Mouse (Mus musculus) embryonic facial prominence, embryonic 10.5 days (tissue): ENCODE data around the gene Padi1. TPM values are rescaled to one million over a fixed set of nuclear protein-coding genes. Genes with fewer than 3 reads are reported as not detected.
A peak's percentile ranks its signal among the peaks of the same experiment; 100 is the strongest.

Experiments
- DNase-seq: peaks from one replicate; pipeline ENCODE4 v3.0.0-alpha.2; 2017; ENCODE audit warnings: low spot score
- H3K27ac ChIP-seq: fragments of 300-500 bp; sonication (generic); replicated peaks from 2 replicates; pipeline ENCODE4 v1.5.1; 2016; ENCODE audit warnings: mild to moderate bottlenecking
- H3K27me3 ChIP-seq: fragments of 300-500 bp; sonication (generic); replicated peaks from 2 replicates; pipeline ENCODE4 v1.6.1; 2016; ENCODE audit warnings: low read depth, mild to moderate bottlenecking; ENCODE audit not compliant: poor library complexity, severe bottlenecking
- H3K36me3 ChIP-seq: fragments of 300-500 bp; sonication (generic); replicated peaks from 2 replicates; pipeline ENCODE4 v1.6.1; 2016; ENCODE audit warnings: mild to moderate bottlenecking, moderate library complexity
- H3K4me1 ChIP-seq: fragments of 300-500 bp; sonication (generic); 2 replicates; pipeline ENCODE4 v1.6.1; 2016
- H3K4me3 ChIP-seq: fragments of 300-500 bp; sonication (generic); 2 replicates; pipeline ENCODE4 v1.5.1; 2016; ENCODE audit warnings: mild to moderate bottlenecking, moderate library complexity
- H3K9me3 ChIP-seq: fragments of 300-500 bp; sonication (generic); 2 replicates; pipeline ENCODE4 v1.6.1; 2016; ENCODE audit warnings: mild to moderate bottlenecking
- WGBS: fragments of 180-500 bp; shearing (Covaris S2); methylation state at CpG from one replicate; pipeline ENCODE4 v1.1.7; 2016; 5-methylcytosine and 5-hydroxymethylcytosine counted together
- polyA plus RNA-seq: library from polyadenylated mRNA; unstranded; fragments of >200 nt; fragmentation: Nextera tagmentation; extraction: Ambion mirVana; gene quantifications from 2 replicates; pipeline ENCODE4 v1.2.1, GENCODE M21; 2016

Padi1 gene
- polyA plus RNA-seq, 1 experiment from 2014 or later = 0.22 TPM

GRCm38 (mm10) chr4:140774893-140775292 is 70.7 kb downstream of the Padi1 start:
- no peak for DNase-seq
- H3K27me3 ChIP-seq = no peaks in the 10 kb centered on the region; the same call in 1 of the 2 replicates
- H3K4me3 ChIP-seq = no peak overlapping the region
- H3K27ac ChIP-seq = no peak overlapping the region
- peaks cover 20% of the 10 kb centered on the region for H3K4me1 ChIP-seq
- 88% methylated on average over 9 of the region's 9 CpGs for WGBS
- no peaks in the 10 kb centered on the region for H3K36me3 ChIP-seq
- no peaks in the 10 kb centered on the region for H3K9me3 ChIP-seq

DNA sequence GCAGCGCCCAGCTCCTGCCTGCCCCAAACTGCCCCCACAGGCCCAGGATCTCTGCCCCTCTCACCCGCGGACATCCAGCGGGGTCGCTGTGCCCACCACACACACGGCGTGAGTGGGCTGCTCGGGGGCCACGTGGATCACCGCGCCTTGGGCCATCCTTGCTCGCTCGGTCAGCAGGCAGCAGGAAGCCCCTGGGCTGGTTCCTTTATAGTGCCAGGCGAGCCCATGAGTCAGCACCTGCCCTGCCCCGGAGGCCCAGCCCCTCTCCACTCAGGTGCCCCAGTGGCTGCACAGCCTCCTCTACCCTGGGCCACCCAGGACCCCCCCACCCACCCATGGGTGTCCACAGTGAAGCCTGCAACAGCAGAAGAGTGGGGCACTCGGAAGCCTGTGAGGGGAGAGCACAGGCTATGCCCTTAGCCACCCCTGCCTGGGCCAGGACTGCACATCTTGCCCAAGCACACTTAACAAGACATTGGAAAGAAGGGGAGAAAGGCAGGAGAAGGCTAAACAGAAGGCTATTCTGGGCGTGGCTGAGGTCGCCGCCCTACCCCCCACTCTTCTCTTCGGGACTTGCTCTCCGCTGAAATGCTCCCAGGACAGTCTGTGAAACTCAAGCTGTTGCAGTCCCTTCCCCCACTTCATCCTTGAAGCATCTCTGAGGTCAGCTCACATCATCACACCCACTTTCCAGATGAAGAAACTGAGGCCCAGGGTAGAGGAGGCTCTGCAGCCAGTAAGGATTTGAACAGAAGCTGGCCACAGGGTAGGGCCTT is 71.4 kb downstream of the Padi1 start, which contains the start of gene Padi4:
TSS of gene Padi4 (minus strand) at position 212 of the 776 bp plus-strand sequence.
- H3K4me3 ChIP-seq = no peak within 1 kb of the TSS
- DNase-seq = no peak
- peaks cover 15% of the 10 kb centered on the region for H3K4me1 ChIP-seq
- no peaks in the 10 kb centered on the region for H3K36me3 ChIP-seq
- WGBS = 87% methylated on average over 21 of the region's 21 CpGs
- H3K27ac ChIP-seq = peak within 1 kb of the TSS; percentile 48
- no peaks in the 10 kb centered on the region for H3K9me3 ChIP-seq
- no peaks in the 10 kb centered on the region; the same call in 1 of the 2 replicates for H3K27me3 ChIP-seq

- Histone ChIP-seq H3K27me3 (no peaks in the 10 kb centered on the region; the same call in 1 of the 2 replicates), H3K9me3 (no peaks in the 10 kb centered on the region), H3K27ac (no peak overlapping the region), H3K4me1 (peaks cover 15% of the 10 kb centered on the region), H3K4me3 (no peak overlapping the region), H3K36me3 (no peaks in the 10 kb centered on the region)
- DNase-seq = no peak
- WGBS = 33% methylated on average over 4 of the region's 4 CpGs
These were observed 74.5 kb downstream of the Padi1 start for GRCm38 (mm10) chr4:140771091-140771490.

DNA sequence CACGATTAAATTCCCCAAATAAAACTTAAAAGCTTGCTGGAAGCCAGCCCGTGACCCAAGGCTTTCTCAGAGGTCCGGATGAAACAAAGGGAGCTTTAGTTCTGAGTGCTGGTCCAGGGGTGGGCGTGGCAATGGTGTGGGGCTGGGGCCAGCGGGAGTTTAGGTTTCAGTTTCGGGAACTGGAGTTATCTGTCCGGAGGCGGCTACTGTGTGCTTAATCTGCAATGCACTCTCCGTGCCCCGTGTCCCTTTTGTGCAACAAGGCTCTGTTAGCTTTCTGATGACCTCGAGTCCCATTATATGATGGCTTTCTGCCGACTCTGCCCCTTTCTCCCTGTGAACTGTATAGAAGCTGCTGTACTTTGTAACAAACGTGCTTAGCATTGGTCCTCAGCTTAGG is 75.1 kb downstream of the Padi1 start:
- Histone ChIP-seq H3K27ac (peak overlapping the region; percentile 2; the same call in 1 of the 2 replicates), H3K4me1 (peaks cover 15% of the 10 kb centered on the region), H3K36me3 (no peaks in the 10 kb centered on the region), H3K4me3 (peak overlapping the region; percentile 39), H3K9me3 (no peaks in the 10 kb centered on the region), H3K27me3 (no peaks in the 10 kb centered on the region; the same call in 1 of the 2 replicates)
- DNase-seq = peak; percentile 69
- 7% methylated on average over 13 of the region's 13 CpGs for WGBS

- no peaks in the 10 kb centered on the region; the same call in 1 of the 2 replicates for H3K27me3 ChIP-seq
- H3K27ac ChIP-seq = no peak overlapping the region
- DNase-seq = no peak
- peaks cover 11% of the 10 kb centered on the region for H3K4me1 ChIP-seq
- no peak overlapping the region for H3K4me3 ChIP-seq
- 88% methylated on average over 5 of the region's 5 CpGs for WGBS
- H3K36me3 ChIP-seq = no peaks in the 10 kb centered on the region
- H3K9me3 ChIP-seq = no peaks in the 10 kb centered on the region
These were observed 76.6 kb downstream of the Padi1 start for GRCm38 (mm10) chr4:140768973-140769372.

GRCm38 (mm10) chr4:140765936-140766335 is 79.6 kb downstream of the Padi1 start:
- Histone ChIP-seq H3K4me3 (no peak overlapping the region), H3K27ac (no peak overlapping the region), H3K36me3 (no peaks in the 10 kb centered on the region), H3K4me1 (peaks cover 7% of the 10 kb centered on the region), H3K9me3 (no peaks in the 10 kb centered on the region), H3K27me3 (no peaks in the 10 kb centered on the region)
- no peak for DNase-seq
- WGBS = 86% methylated on average over 3 of the region's 3 CpGs

- no peaks in the 10 kb centered on the region for H3K36me3 ChIP-seq
- H3K4me1 ChIP-seq = peaks cover 7% of the 10 kb centered on the region
- H3K4me3 ChIP-seq = no peak overlapping the region
- H3K27ac ChIP-seq = no peak overlapping the region
- peak; percentile 79 for DNase-seq
- no peaks in the 10 kb centered on the region for H3K9me3 ChIP-seq
- 11% methylated on average over 9 of the region's 9 CpGs for WGBS
- 0 out of 2 replicates have a peak, but pooled peaks cover 8% of the 10 kb centered on the region for H3K27me3 ChIP-seq
These were observed 82.4 kb downstream of the Padi1 start for GRCm38 (mm10) chr4:140763158-140763557.

Other genes with a start within 250 kb of the Padi1 start
- 17.9 and 18.2 TPM in 2 replicates for gene Arhgef10l, start 179.8 kb downstream of the Padi1 start, polyA plus RNA-seq
- 54.4 and 59.8 TPM in 2 replicates for gene Rcc2, start 145.2 kb downstream of the Padi1 start, polyA plus RNA-seq
- not detected in 2 replicates for gene Padi6, start 103.1 kb downstream of the Padi1 start, polyA plus RNA-seq
- gene Padi4, start 71.5 kb downstream of the Padi1 start, polyA plus RNA-seq = 0.30 and 0.49 TPM in 2 replicates
- gene Padi3, start 35.1 kb downstream of the Padi1 start, polyA plus RNA-seq = 0.28 and 0.60 TPM in 2 replicates
- gene Padi2, start 60.6 kb upstream of the Padi1 start, polyA plus RNA-seq = 0.97 and 1.6 TPM in 2 replicates
- gene Sdhb, start 115.4 kb upstream of the Padi1 start, polyA plus RNA-seq = 432 and 438 TPM in 2 replicates
- gene Atp13a2, start 141.1 kb upstream of the Padi1 start, polyA plus RNA-seq = 42.4 and 43.2 TPM in 2 replicates
- gene Mfap2, start 164.6 kb upstream of the Padi1 start, polyA plus RNA-seq = 399 and 480 TPM in 2 replicates
- gene Crocc, start 214.8 kb upstream of the Padi1 start, polyA plus RNA-seq = 11.0 and 11.3 TPM in 2 replicates
- 65.6 and 69.4 TPM in 2 replicates for gene Necap2, start 232.6 kb upstream of the Padi1 start, polyA plus RNA-seq
- gene Spata21, start 242.6 kb upstream of the Padi1 start, polyA plus RNA-seq = 0.05 and 0.11 TPM in 2 replicates